Mouse (Mus musculus): Measurements from ENCODE around the gene Coro1b.

DNA sequence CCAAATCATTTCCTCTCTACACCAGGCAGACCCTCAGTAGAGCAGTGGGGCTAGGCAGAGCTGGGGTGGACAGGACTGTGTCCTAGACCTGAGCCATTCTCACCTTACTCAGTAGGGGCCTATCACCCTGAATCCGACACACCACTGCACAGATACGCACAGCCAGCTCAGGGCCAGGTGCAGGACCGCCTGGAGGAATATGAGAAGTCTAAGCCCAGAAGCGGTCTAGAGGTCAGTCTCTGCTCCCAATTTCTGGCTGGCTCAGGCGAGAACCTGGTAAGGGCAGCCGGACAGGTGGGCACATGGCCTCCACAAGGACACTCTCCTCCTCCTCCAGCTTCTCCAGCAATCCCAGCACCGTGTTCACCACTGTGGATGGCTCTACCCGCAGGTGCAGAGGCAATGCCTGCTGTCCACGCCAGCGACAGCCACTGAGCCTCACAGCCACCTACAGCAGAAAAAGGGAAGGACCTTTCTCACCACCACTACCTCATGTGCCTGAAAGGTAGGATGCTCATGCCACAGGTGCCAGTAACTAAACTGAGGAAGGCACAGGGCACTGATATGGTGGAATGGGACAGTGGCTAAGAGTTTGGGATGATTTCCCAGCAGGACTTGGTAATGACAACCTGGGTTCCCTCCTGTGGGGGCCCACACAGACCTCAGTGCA lies 22.4 kb downstream of the Coro1b start:
- TF ChIP-seq POLR2A (IDR thresholded peaks at IDR 0.05; ENCODE audit: borderline replicate concordance, control insufficient read depth, low read depth, low read length) = no peak
- no peak for TF ChIP-seq CTCF (IDR thresholded peaks at IDR 0.05; ENCODE audit: control insufficient read depth, insufficient read depth, low read length)

Data from bone marrow, adult 2 months (tissue).